Mouse (Mus musculus) olfactory bulb, adult 2 months (tissue): Measurements from ENCODE around the gene Zfp444. TPM values are rescaled to one million over a fixed set of nuclear protein-coding genes. Genes with fewer than 3 reads are reported as not detected.
A peak's percentile ranks its signal among the peaks of the same experiment; 100 is the strongest.

Experiments used
- H3K27ac ChIP-seq: fragments of 200-500 bp; 2 replicates; pipeline ENCODE4 v1.5.1; 2012; ENCODE audit warnings: low read depth, low read length; ENCODE audit not compliant: insufficient read depth
- H3K4me1 ChIP-seq: fragments of 200-500 bp; 2 replicates; pipeline ENCODE4 v1.6.1; 2012; ENCODE audit warnings: low read length; ENCODE audit not compliant: control insufficient read depth, insufficient read depth
- H3K4me3 ChIP-seq: fragments of 200-500 bp; 2 replicates; pipeline ENCODE4 v1.5.1; 2012; ENCODE audit warnings: mild to moderate bottlenecking, low read depth, low read length, moderate library complexity; ENCODE audit not compliant: insufficient read depth
- CTCF ChIP-seq: fragments of 200-500 bp; IDR thresholded peaks from 2 replicates; pipeline ENCODE4 v1.5.1; 2012; ENCODE audit warnings: low read depth, mild to moderate bottlenecking, low read length, moderate library complexity; ENCODE audit not compliant: insufficient read depth
- POLR2A ChIP-seq: fragments of 200-500 bp; IDR thresholded peaks from 2 replicates; pipeline ENCODE4 v1.6.1; 2012; ENCODE audit warnings: mild to moderate bottlenecking, low read depth, low read length, moderate library complexity; ENCODE audit not compliant: insufficient read depth
- WGBS: fragments of 180-500 bp; shearing (Covaris S2); methylation state at CpG from one replicate; pipeline ENCODE4 v1.1.7; 2018; 5-methylcytosine and 5-hydroxymethylcytosine counted together
- polyA plus RNA-seq: library from polyadenylated mRNA; stranded (reverse); fragments of >200 nt; gene quantifications from 2 replicates; pipeline ENCODE4 v1.2.4, GENCODE M21; 2012; ENCODE audit warnings: low replicate concordance; ENCODE audit not compliant: missing spikeins, insufficient read depth, insufficient read length

The Zfp444 gene
- polyA plus RNA-seq, 1 experiment = not detected

DNA sequence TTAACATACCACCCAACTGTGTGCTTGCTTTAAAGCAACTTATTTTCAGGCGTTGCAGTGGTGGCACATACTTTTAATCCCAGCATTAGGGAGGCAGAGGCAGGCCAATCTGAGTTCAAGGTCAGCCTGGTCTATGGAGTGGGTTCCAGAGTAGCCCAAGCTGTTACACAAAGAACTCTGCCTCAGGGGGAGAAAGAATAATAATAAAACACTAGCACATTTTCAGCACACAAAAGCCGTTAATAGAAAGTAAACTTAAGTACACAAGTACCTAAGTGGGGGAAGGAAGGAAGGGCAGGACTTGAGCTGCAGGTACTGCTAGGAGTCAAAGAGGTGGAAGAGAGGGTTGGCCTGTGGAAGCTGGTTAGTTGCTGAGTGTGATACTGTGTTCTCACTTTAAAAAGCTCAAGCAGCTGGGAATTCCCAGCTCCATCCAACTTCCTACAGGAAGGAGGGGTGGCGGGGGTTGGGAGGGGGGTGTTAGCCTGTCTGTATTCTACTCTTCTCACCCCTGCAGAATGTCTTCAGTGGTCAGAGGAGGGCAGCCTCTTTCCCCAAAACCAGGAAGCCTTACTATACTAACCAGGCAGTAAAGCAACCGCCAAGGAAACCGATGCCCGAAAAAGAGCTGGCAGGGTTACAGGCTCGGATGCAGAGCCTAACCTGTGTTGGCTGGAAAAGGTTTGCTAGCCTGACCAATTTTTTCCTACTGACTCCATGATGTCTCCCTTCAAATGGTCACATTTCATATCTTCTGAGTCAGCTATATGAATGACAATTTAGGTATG is 25.6 kb upstream of the Zfp444 start:
- Histone ChIP-seq H3K27ac (no peak overlapping the region), H3K4me1 (peaks cover 20% of the 10 kb centered on the region), H3K4me3 (no peak overlapping the region)
- no peak for TF ChIP-seq POLR2A
- no peak for TF ChIP-seq CTCF
- 59% methylated on average over 7 of the region's 7 CpGs for WGBS

DNA sequence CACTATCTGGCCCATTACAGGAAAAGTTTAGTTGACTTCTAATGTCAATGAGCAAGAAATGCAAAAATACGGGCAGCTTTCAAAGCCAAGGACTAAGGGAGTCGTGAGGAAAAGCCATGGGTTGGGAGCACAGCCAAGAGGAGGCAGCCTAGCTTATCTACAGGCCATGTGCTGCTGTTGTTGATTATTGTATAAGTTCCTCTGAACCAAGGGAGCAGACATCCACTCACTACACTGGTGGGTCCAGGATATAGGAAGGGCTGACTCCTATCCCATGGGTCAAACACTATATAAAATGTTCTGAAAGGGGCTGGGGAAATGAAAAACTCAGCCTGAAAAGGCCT is 25.1 kb upstream of the Zfp444 start:
- H3K4me1 ChIP-seq = peaks cover 22% of the 10 kb centered on the region
- no peak for TF ChIP-seq CTCF
- no peak for TF ChIP-seq POLR2A
- no peak overlapping the region for H3K27ac ChIP-seq
- H3K4me3 ChIP-seq = no peak overlapping the region
- WGBS = 38% methylated on average over 2 of the region's 2 CpGs

DNA sequence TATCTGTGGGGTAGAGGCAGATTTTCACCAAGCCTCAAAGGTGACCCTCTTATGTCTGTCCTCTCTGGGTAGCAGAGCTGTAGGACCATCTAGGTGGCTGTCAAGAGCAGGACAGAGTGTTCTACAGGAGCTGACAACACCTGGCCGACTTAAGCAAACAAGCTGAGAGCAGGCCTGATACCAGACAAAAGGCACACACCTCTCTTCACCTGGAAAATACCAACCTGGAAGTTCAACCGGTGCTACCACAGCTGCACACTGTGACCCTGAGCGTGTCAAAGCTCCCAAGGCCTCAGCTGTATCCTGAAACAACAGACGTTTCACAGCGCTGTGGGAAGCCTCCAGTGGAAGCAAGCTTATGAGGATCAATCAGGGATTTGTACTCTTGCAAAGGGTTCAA is 24.3 kb upstream of the Zfp444 start:
- Histone ChIP-seq H3K4me3 (no peak overlapping the region), H3K4me1 (peaks cover 22% of the 10 kb centered on the region), H3K27ac (no peak overlapping the region)
- no peak for TF ChIP-seq POLR2A
- no peak for TF ChIP-seq CTCF
- 72% methylated on average over 5 of the region's 5 CpGs for WGBS

DNA sequence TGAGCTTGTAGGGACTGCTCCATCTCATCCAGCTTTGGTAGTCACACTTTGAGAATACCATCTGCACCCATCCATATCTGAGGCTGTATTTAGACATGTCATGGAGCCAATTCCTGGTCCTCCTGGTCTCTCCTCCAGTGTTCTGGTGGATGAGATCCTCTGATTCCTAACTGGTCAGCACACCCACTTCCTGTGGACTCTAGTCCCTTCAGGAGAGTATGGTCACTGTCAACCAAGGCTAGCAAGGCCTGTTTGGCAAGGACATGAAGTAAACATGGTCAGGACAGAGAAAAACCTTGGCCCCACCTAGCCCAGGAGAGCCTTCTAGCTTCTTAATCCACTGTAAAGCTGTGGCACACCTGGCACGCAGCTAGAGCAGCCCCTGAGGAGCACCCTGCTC is 20.8 kb upstream of the Zfp444 start:
- no peak for TF ChIP-seq POLR2A
- TF ChIP-seq CTCF = no peak
- 85% methylated on average over 1 of the region's 1 CpGs for WGBS
- no peak overlapping the region for H3K27ac ChIP-seq

DNA sequence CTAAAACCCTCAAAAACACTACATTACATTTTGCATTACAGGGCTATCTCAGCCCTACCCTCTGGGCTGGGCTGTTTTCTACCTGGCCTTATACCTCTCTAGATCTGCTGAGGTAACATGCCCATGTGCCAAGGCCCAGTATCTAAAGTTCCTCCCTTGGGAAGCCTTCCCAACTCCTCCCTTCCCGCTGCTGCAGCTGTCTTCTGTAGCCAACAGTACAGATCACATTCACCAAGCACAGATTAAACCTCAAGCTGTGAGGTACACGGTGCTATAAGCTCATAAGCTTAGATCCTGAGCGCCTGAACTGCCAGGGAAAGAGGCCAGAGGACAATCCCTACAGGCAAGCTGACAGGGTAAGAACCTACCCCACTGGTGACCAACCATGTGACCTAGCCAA is 20.0 kb upstream of the Zfp444 start:
- H3K27ac ChIP-seq = no peak overlapping the region
- 60% methylated on average over 3 of the region's 3 CpGs for WGBS
- H3K4me3 ChIP-seq = no peak overlapping the region
- TF ChIP-seq POLR2A (no peak), CTCF (no peak)
- peaks cover 28% of the 10 kb centered on the region for H3K4me1 ChIP-seq

More for the DNA sequence above, 20.8 kb upstream of the Zfp444 start:
- peaks cover 28% of the 10 kb centered on the region for H3K4me1 ChIP-seq
- H3K4me3 ChIP-seq = no peak overlapping the region

DNA sequence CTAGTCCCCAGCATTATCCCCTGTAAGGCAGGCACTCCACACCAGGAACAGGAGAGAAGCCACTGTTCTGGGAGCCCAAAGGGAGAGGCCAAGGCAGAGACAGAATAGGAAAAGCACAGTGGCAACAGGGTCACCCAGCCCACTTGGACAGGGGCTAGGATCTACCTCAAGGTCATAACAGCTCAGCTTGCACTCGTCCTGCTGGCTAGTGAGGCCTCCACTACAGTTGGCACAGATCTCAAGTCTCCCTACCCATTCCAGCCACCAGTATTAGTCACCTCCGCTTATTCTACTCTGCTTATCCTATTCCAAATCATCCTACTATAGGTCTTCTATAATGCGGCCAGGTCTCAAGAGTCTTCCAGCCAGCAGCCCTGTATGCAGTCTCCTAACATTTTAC is 18.9 kb upstream of the Zfp444 start:
- Histone ChIP-seq H3K4me1 (peaks cover 25% of the 10 kb centered on the region), H3K27ac (no peak overlapping the region), H3K4me3 (no peak overlapping the region)
- 75% methylated on average over 3 of the region's 3 CpGs for WGBS
- TF ChIP-seq POLR2A (no peak), CTCF (no peak)

DNA sequence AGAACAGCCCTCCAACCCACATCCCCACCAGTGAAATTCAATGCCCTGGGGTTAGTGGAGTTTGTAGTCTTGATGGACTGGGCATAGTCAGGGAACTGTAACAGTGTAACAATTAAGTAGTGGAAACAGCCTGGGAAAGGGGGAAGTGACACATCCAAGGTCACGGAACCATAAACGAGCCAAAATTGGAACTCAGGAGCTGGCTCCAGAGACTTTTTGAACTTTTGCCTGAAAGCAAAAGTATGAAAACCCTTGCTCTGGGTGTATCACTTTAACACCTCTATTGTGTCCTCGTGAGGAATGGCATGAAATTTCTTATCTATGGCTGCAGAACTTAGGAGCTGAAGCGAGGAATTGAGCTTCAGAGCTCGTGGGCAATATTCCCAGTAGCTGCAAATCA is 17.9 kb upstream of the Zfp444 start:
- no peak overlapping the region for H3K27ac ChIP-seq
- 56% methylated on average over 5 of the region's 5 CpGs for WGBS
- H3K4me3 ChIP-seq = no peak overlapping the region
- peaks cover 15% of the 10 kb centered on the region for H3K4me1 ChIP-seq
- TF ChIP-seq CTCF (no peak), POLR2A (no peak)

DNA sequence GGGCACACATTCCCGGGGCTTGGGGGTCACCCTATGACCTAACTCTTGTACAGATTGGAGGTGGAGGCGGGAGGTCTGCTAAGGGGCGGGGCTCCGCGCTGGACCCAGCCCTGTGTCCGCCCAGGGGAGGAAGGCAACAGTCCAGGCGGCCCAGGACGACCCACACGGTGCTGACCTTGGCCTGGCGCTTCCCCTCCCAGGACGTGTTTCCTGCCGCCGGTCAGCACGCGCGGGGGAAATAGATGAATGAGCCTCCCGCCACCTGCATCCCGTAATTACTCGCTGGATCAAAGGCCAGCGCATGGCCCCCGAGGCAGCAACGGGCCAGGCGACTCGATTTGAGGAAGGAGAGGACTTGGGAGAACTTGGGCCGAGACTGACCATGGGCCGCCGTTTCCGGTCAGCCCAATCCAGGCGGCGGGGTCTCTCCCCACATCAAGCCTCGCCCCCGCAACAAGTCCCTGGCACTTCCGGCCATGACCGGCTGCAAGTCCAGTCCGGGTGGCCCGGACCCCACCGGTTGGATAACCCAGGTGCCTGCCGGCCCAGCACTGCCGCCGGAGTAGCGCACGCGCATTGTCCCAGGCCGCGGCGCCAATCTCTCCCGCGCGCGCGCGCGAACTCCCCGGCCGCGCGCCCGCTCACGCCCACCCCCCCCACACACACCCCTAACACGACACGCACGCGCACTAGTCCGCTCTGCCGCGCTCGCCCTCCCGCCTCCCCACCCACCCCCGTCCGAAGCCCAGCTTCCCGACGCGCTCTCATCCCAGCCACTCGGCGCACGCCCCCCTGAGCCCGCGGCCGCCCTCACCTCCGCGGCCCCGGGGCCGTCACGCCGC is 16.8 kb upstream of the Zfp444 start:
- peak overlapping the region; percentile 80 for H3K4me3 ChIP-seq
- under 1% methylated on average over 84 of the region's 85 CpGs for WGBS
- peak; percentile 82 for TF ChIP-seq POLR2A
- no peak for TF ChIP-seq CTCF
- peak overlapping the region; percentile 80 for H3K27ac ChIP-seq
- H3K4me1 ChIP-seq = peaks cover 13% of the 10 kb centered on the region

DNA sequence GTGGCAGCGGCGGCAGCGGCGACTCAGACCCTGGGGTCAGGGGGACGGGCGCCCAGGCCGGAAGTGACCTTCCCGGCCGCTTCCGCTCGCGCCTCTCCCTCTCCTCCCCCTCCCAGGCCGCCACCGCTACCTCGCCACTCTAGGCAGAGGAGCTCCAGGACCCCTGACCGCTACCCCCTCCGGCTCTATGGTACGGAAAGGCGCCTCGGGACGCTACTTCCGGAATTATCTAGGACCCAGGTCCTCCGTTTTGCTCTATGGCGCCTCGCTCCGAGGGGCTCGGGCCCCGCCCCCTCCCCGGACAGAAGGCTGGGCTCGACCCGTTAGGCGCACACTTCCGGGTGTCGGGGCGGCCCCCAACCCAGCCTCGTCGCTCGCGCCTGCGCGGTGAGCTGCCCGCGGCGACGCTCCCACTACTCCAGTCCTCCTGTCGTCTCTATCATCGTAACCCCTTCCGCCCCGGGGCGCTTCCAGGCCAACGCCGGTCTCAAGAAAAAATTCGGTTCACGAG is 16.1 kb upstream of the Zfp444 start, which contains the start of gene Zfp787:
TSS of gene Zfp787 (minus strand) at position 97 of the 511 bp plus-strand sequence.
- H3K4me1 ChIP-seq = peaks cover 13% of the 10 kb centered on the region
- peak within 1 kb of the TSS; percentile 80 for H3K27ac ChIP-seq
- H3K4me3 ChIP-seq = peak within 1 kb of the TSS; percentile 80
- no peak for TF ChIP-seq CTCF
- TF ChIP-seq POLR2A = 0 out of 2 replicates have a peak, but pooled peaks have one; percentile 10
- WGBS = under 1% methylated on average over 48 of the region's 54 CpGs
